Mouse (Mus musculus): ENCODE data around the gene Phxr2. TPM values are rescaled to one million over a fixed set of nuclear protein-coding genes. Genes with fewer than 3 reads are reported as not detected.
"Not testable (repeated sequence)": the region's sequence is repeated elsewhere in the genome, so short reads cannot be mapped to it uniquely, and the experiment has no call there.

Phxr2 gene
- not detected for total RNA-seq (2021)

DNA sequence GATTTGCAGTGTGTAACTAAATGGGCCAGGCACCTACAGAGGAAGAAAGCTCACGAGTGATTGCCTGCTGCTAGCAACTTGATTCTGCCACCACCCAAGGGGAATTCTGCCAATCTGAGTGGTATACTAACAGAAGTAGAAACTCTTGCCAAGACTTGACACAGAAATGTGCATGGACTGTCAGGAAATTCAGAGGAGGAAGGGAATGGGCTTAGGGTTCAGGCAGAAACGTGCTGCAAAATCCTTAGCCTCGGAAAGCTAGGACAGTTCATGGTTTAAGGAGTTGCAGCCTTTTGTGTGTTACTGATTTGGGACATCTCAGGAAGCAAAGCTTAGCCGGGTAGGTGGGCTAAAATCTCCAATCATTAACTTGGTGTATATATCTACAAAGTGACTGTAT lies at the start of gene Phxr2:
Phxr2 (minus strand) TSS at position 101 of the 400 bp plus-strand sequence.
- DNase-seq (ENCODE audit: extremely low spot score in 1 of 2, low spot score in 1 of 2): no peak

- no peak for DNase-seq (ENCODE audit: extremely low spot score in 1 of 2, low spot score in 1 of 2)
Measured at GRCm38 (mm10) chr10:99172906-99173507, 46.9 kb upstream of the Phxr2 start.

GRCm38 (mm10) chr10:99171961-99172497 lies 45.9 kb upstream of the Phxr2 start:
- no peak for DNase-seq (ENCODE audit: extremely low spot score in 1 of 2, low spot score in 1 of 2)

GRCm38 (mm10) chr10:99169765-99170129 lies 43.6 kb upstream of the Phxr2 start:
- DNase-seq (ENCODE audit: extremely low spot score in 1 of 2, low spot score in 1 of 2): no peak

- no peak for DNase-seq (ENCODE audit: extremely low spot score in 1 of 2, low spot score in 1 of 2)
Measured at GRCm38 (mm10) chr10:99168840-99169764, 43.0 kb upstream of the Phxr2 start.

GRCm38 (mm10) chr10:99168404-99168803 lies 42.3 kb upstream of the Phxr2 start:
- DNase-seq (ENCODE audit: extremely low spot score in 1 of 2, low spot score in 1 of 2): no peak

- DNase-seq (ENCODE audit: extremely low spot score in 1 of 2, low spot score in 1 of 2): no peak
Measured at GRCm38 (mm10) chr10:99166392-99166791, 40.3 kb upstream of the Phxr2 start.

GRCm38 (mm10) chr10:99165751-99166282 lies 39.7 kb upstream of the Phxr2 start:
- no peak for DNase-seq (ENCODE audit: extremely low spot score in 1 of 2, low spot score in 1 of 2)

DNA sequence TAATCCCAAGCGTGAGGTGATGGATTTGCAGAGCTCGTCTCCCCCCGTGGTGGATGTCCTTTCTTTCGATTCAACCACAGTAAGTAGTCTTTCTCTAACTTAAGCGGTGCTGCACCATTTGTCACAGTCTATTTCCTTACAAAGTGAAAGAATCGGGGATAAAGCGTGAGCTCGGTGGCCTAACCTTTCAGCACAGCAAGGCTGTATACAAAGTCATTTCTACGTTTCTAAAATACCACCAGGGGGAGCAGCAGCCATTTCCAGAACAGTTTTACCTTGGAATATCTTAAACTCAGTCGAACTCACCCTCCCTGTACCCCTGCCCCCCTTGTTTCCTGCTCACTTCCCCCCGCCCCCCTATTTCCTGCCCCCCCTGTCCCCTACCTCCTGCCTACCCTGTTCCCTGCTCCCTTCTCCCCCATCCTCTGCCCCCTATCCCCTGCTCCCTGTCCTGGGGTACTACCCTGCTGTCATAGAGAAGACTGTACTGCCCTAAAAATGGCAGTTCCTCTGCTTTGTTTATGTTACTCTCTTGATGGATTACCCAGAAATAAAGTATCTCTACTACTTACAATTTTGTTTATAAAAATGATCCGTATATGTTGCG lies 38.8 kb upstream of the Phxr2 start:
- peak in 1 of 2 experiments; percentile 33 for DNase-seq (ENCODE audit: extremely low spot score in 1 of 2, low spot score in 1 of 2)

GRCm38 (mm10) chr10:99163002-99163401 lies 36.9 kb upstream of the Phxr2 start:
- no peak for DNase-seq (ENCODE audit: extremely low spot score in 1 of 2, low spot score in 1 of 2)

- no peak for DNase-seq (ENCODE audit: extremely low spot score in 1 of 2, low spot score in 1 of 2)
Measured at GRCm38 (mm10) chr10:99161987-99162582, 36.0 kb upstream of the Phxr2 start.

DNA sequence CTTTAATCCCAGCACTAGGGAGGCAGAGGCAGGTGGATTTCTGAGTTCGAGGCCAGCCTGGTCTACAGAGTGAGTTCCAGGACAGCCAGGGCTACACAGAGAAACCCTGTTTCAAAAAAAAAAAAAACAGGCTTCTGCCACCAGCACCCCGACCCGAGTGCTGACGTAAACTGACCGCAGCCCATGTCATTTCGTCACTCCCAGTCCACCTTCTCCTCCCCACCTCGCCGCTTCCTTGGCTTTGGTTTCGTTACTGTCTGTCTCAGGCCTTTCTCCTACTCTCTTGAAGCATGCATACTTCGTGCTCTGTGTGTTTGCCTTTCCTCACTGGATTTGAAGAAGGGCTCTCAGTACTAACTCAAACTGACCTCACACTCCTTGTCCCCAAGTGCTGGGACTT lies 31.6 kb upstream of the Phxr2 start:
- DNase-seq (ENCODE audit: extremely low spot score in 1 of 2, low spot score in 1 of 2): not testable (repeated sequence)

DNA sequence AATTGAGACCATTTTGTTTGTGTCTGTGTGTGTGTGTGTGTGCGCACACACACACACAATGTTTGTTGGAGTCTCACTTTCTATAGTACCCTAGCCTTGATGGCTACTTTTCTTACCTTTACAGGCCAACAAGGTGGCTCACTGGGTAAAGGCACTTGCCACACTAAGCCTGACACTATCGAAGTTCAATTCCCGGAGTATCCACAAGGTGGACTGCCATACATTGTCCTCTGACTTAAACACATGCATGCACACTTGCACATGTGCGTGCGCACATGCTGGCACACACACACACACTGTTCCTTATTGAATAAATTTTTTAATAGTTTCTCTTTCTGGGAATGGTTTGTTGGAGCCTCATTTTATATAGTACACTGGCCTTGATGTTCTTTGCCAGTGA lies 30.7 kb upstream of the Phxr2 start:
- DNase-seq (ENCODE audit: extremely low spot score in 1 of 2, low spot score in 1 of 2): no peak

DNA sequence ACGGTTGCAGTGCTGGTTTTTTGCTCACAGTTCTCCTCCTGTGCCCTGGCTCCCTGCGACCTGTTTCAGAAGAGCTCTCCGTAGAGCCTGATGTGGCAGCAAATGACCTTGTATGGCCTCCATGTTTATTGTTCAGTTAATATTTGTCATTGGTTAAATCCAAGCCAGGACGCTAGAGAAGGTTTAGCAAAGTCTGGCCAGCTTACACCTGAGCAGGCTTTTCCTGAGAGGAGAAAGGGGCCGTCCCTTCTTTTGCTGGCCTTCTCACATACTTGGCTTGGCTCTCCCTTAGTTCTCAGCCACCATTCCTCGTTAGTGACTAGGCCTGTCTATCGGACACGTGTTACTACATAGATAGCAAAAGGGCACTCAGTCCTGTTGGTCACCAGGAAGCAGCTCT lies 28.5 kb upstream of the Phxr2 start:
- no peak for DNase-seq (ENCODE audit: extremely low spot score in 1 of 2, low spot score in 1 of 2)

DNA sequence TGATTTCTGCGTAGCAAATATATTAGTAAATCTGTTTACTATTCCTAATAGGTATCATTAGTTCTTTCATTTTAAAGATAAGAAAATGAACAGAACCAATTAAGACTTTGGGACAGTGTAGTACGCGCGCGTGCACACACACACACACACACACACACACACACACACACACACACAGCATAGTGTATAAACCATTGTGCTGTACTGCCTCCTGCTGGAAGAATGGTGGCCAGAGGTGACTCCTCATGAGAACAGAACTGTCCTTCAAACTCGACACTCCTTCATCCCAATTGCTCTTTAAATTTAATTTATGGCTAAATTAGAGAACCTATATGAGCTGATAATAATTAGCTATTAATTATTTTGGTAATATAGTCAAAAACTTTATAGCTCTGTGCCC lies 25.9 kb upstream of the Phxr2 start:
- peak in 1 of 2 experiments; percentile 36 for DNase-seq (ENCODE audit: extremely low spot score in 1 of 2, low spot score in 1 of 2)

- DNase-seq (ENCODE audit: extremely low spot score in 1 of 2, low spot score in 1 of 2): no peak
Measured at GRCm38 (mm10) chr10:99151580-99151979, 25.5 kb upstream of the Phxr2 start.

DNA sequence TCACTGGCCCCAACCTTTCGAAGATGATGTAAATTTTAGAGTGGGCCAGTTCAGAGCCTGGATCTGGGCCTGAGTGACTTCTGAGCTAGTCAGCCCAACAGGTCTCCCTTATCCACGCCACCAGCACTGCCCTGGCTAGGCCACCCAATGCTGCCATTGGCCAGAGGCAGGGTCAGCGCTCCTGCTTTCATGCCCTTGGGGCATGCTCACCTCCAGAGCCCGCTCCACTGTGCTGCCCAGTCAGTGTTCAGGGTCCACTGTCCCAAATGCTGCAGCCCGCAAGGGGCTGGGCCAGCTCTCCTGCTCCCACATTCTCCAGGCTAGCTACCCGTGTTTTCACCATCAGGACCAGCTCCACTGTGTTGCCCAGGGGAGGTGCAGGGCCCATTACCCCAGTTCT lies 23.9 kb upstream of the Phxr2 start:
- DNase-seq (ENCODE audit: extremely low spot score in 1 of 2, low spot score in 1 of 2): no peak

DNA sequence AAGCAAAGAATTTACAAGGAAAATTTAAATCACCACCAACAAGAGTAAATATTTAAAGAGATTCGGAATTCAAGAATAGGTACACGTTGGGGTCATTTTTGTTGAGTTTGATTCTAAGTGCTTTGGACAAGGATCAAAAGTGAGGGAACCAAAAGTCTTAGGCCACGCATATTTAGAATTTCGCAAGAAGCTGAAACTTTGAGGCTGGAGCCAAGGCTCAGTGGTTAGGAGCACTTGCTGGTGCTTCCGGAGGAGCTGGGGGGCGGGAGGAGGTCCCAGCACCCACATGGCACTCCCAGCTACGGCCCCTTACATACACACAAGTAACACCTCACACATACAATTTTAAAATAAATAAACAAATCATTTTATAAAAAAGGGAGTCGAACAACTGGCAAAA lies 20.5 kb upstream of the Phxr2 start:
- no peak for DNase-seq (ENCODE audit: extremely low spot score in 1 of 2, low spot score in 1 of 2)

GRCm38 (mm10) chr10:99145611-99146010 lies 19.5 kb upstream of the Phxr2 start:
- no peak for DNase-seq (ENCODE audit: extremely low spot score in 1 of 2, low spot score in 1 of 2)

GRCm38 (mm10) chr10:99136337-99136736 lies 10.2 kb upstream of the Phxr2 start:
- no peak for DNase-seq (ENCODE audit: extremely low spot score in 1 of 2, low spot score in 1 of 2)

Measured in layer of hippocampus, postnatal 25 days (tissue).